Mouse (Mus musculus) gonadal fat pad, adult 2 months (tissue): Measurements from ENCODE around the gene Scamp1. TPM values are rescaled to one million over a fixed set of nuclear protein-coding genes. Genes with fewer than 3 reads are reported as not detected.

Experiments
- DNase-seq: peaks from one replicate; pipeline ENCODE4 v3.0.0-alpha.2; 2012; ENCODE audit warnings: low read depth
- polyA plus RNA-seq: library from polyadenylated mRNA; depleted of rRNA; stranded (reverse); fragments of >200 nt; gene quantifications from 2 replicates; pipeline ENCODE4 v1.2.3, GENCODE M21; 2012

The Scamp1 gene
- polyA plus RNA-seq, 1 experiment: 32.1 TPM

DNA sequence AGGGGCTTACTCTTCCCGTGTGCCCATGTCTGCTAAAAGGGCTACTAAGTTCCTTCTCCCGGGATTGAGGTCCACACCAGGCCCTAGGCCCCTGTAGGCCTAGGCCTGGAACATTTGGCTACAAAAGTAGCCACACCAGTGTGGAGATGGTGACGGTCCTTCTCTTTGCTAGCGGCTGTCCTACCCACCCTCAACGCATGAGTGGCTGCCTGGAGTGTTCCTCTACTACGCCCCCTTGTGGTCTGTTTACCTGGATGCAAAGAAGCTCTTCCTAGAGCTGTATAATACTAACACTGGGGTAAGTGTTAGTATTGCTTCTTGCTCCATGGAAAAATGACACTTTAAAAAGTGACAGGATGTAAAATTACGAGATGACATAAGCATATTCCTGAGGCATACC, 108.5 kb downstream of the Scamp1 start:
- DNase-seq: no peak

DNA sequence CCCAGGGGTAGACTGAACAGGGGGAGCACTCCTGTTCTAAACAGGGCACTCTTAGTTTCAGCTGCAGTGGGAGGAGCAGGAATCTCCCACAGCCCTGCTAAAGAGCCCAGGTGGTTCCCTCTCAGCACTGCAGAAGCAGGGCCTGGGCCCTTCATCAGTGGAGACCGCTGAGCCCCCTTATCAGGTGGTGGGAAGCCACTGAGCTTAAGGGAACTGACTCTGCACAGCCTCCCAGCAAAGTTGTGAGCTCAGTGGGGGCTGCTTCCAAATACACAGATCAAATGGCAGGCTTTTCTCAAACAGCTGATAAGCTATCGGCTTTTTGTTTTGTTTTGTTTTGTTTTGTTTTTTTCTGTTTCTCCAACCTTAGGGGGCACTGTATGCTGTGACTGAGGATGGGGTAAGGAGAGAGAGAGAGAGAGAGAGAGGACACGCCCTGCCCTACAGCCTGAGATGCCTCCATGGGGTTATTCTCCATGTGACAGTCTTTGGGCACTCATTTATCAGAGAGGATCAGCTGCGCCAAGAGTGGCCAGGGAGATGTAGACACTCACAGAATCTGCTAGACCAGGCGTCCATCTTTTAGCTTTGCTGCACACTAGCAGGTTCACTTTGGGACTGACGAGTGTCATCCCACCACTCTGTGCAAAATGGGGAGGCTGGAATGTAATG, 110.1 kb downstream of the Scamp1 start:
- DNase-seq: no peak

DNA sequence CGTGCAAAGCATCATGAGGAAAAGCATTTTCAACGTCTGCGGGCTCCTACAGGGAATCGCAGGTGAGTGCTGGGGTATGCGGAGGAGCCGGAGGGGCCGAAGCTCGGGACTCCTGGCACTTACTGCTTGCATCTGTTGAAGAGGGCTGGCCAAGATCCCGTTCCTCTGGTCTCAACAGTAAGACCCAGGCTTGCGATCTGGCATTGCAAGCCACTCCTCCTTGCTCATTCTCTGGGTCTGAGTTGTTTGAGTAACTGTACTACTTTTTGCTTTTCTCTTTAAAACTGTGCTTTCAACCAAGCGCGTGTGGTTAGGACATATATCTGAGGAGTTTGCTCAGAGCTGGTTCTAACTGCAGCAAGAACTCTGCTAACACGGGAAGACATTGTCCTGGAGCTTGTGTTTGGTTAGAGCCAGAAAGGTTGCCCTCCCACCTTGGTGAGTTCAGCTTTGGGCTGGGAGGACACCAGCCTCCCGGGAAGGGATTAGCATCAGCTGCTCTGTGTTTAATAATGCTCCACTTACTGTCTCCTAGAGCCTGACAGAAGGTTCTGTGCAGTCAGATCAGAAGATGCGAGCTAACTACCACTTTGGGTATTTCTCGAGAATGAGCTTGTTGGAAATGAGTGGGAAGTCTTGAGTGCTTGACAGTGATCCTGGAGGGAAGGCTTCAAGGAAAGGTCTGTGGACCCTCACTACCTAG, 110.9 kb downstream of the Scamp1 start:
- no peak for DNase-seq

DNA sequence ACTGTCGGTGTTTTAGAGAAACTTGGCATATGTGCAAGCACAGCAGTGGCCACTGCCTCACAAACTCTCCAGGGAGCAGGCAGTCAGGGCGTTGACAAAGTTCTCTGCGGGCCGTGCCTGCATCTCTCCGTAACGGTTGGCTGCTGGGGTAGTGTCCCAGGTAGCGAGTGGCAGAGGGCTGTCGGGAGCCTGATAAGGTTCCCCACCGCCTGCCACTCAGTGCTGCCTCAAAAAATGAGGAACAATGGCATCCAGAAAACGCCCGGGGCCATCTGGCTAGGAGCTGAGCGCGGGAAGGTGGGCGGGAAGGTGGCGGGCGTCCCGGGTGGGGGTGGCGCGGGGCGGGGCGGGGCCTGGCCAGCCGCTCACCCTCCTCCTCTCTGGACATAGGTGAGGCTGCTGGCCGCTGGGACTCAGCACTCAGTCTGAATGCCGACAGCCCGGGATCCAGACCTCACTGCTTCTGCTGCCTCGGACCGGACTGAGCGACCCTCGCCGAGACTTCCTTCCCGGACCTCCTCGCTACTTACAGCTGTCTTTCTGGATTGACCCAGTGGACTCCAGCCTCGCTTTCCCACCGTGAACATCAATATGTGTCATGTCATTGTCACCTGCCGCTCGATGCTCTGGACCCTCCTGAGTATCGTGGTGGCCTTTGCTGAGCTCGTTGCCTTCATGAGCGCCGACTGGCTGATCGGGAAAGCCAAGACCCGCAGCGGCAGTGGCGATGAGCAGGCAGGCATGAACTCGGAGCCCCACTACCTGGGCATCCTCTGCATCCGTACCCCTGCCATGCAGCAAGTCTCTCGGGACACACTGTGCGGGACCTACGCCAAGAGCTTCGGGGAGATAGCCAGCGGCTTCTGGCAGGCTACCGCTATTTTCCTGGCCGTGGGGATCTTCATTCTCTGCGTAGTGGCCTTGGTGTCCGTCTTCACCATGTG, 111.8 kb downstream of the Scamp1 start:
- DNase-seq: no peak

DNA sequence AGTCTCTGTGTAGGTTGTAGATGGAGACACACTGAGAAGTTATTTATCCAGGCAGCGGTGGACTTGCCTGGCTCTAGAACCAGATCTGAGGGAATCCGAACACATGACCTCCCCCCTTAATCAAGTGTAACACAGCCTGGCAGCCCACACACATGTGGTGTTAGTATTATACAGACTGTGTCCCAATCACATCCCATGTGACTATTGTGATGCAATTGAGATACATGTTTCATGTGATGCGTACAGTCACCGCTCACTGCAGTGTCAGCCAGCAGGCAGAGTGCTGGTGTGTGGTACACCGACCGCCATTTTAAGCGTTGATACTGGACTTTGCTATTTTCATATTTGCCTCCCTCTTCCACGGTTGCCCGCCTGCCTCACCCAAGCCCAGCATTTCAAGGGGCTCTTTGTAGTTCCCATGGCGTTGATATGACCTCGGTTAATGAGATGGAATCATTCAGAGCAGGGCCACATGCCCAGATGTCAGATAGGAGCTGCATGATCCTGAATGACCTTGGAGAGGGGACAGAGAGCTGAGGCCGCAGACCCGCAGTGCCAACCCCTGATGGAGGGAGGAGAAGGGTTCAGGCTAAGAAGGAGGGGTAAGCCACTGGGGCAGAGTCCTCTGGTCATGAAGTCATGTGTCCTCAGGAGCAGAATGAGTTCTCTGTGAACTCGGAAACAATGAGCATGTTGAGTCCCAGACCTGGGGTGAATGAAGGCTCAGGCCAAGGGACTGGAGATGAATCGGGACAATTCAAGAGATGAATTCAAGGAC, 112.9 kb downstream of the Scamp1 start:
- no peak for DNase-seq

DNA sequence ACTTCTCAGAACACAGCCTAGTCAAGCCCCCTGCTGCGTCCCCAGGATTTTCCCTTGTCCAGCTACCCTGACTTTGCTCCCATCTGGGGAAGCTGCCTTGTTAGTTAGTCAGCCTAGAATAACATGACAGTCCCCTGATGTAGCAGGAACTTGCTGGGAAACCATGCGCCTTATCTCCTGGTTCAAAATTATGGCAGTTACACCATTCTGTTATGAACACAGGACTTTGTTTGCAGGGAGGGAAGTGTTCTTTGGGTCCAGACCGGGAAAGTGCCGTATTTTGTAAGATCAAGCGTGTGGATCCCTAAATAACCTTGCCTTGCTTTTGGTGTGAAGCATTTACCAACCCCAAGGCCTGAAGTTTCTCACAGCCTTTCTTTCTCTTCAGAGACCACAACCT, 114.0 kb downstream of the Scamp1 start:
- no peak for DNase-seq

DNA sequence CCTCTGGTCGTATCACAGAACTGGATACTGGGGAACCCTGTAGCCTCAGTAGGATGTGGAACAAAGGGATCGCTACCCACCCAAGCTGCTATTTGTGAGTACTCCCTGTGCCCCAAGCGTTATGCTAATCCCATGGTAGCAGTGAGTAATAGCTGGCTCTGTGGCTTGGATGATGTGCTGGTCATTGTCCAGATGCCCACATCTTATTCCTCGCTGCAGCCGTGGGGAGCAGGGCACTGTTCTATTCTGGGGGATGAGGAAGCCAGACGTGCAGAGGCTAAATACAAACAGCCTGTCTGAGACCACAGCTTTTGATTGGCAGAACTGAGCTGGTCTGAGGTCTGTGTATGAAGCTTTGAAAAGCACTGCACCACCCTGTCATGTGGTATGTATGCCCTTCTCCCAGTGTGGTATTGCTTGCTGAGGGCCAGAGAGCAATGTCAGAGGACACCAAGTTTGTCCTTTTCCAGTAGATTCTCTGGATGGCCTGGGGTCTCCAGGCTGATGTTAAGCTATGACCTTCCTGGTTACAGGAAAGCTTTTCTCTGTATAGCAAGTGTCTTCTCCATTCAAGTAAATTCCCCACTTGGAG, 116.2 kb downstream of the Scamp1 start:
- DNase-seq: no peak

DNA sequence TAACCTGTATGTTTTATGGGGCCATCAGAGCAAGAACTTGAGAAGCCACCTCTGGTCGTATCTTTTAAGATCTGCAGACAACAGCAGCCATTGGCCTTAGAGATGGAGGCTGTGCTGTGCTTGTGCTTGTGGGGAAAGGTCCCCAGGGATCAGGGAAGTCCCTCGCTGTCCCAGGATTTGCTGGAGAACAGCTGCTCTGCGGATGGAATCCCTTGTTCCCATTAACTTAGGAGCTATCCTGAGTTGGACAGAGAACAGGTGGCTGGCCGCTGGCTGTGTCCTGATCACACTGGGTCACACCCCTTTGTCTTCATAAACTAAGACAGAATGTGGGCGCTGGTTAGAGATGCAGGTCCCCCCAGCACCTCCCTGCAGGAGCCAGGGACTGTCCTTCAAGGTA, 117.3 kb downstream of the Scamp1 start:
- no peak for DNase-seq

DNA sequence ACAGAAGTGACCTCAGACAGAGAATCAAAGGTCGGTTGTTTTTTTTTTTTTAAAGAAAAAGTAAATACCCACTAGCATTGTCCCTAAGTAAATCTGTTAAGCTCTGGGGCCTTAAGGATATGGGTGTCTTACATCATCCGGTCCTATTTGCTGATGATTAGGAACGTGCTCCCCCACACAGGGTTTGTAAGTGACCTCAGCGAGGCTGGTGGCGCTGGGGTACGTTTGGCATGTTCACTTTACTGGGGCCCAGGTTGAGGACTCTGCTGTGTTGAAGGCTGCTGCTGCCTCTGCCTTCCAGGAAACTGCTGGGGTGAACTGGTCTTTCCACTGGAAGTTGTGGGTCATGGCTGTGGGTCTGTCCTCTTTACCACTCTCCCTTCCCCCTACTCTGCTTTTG, 121.2 kb downstream of the Scamp1 start:
- no peak for DNase-seq

DNA sequence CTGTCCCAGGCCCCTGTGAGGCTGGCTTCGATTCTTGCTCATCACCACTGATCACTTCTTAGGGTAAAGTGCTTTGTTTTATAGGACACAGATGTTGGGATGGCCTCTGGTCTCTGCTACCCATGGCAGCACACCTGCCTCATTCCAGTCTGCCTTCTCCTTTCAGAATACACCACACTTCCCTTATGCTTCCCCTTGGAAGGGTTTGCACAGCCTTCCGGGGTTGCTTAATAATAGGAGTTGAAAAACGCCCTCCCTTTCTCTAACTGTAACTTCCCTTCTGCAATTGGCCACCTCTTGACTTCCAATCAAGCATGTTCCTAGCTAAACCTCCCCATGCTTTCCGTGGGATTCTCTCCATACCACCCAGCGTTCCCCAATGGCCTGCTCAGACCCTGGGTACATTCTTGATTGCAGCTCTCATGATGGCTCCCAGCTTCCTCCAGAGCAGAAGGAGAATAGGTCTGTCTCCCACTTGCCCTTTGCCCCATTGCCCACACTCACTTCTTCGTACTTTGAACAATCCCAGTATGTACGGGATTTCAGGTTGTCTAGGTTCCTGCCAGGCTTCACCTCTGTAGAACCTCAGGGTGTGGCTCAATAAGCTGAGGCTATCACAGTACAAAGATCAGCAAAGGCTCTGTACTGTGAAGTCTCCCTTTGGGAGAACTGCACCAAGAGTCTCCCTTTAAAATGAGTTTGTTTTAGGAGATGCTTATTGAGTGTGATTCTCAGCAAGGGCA, 126.0 kb downstream of the Scamp1 start:
- DNase-seq: no peak

DNA sequence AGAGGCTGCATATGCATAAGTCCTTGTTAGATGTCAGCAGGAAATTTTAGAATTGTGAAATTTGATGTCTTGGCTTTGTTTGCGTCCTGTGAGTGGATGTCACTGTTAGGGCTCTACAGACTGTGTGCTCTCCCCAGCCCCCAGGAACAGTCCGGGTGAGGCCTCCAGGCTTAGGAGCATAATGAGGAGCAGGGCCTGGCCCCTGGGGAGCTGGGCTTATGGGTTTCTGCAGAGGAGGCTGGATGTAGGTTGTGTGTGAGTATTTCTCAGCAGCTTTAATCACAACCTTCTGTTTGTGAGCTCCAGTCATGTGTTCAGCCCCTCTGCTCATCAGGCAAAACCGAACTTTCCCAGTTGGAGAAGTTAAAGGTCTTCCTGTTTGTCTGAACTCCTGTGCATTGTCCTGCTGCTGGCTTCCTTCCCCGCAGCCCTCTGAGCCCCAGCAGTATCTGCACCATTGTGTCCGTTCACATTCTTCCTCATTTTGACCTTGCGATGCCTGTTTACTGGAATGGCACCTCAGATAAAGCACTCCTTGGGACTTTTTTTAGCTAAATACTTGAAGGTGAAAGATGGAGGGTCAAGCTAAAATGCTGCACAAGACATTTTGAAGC, 126.7 kb downstream of the Scamp1 start:
- no peak for DNase-seq

DNA sequence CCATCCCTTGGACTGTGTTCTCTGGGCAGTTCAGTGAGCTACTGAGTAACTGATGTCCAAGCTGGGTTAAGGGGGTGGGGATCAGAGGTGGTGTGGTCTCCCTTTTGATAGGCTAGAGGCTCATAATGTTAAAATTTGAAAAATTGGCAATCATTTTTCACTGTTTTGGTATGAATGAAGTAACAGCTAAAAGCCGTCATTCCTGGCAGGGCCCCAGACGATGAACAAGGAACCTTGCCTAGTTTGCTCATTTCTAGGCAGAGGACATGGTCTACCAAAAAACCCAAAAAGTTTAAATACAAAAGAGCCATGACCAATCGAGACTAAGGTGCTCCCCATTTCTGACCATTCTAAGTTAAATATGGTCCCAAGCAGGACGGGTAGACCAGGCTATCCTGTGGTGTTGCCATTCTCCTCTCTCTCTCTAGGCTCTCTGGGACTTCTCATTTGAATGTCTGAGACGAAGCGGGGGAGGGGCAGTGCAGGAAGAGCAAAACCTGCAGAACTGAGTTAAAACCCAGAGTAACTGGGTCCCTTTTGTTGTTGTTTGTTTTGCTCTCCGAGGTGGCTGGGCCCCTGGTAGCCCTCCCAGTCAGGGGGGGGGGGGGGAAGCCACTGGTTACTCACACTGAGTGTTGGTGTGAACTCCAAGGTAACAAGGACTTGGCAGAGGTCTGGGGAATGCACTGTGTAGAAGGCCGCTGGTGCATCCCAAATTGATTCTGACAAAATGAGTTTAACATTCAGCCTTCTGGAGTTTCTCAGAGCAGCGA, 129.8 kb downstream of the Scamp1 start:
- no peak for DNase-seq

DNA sequence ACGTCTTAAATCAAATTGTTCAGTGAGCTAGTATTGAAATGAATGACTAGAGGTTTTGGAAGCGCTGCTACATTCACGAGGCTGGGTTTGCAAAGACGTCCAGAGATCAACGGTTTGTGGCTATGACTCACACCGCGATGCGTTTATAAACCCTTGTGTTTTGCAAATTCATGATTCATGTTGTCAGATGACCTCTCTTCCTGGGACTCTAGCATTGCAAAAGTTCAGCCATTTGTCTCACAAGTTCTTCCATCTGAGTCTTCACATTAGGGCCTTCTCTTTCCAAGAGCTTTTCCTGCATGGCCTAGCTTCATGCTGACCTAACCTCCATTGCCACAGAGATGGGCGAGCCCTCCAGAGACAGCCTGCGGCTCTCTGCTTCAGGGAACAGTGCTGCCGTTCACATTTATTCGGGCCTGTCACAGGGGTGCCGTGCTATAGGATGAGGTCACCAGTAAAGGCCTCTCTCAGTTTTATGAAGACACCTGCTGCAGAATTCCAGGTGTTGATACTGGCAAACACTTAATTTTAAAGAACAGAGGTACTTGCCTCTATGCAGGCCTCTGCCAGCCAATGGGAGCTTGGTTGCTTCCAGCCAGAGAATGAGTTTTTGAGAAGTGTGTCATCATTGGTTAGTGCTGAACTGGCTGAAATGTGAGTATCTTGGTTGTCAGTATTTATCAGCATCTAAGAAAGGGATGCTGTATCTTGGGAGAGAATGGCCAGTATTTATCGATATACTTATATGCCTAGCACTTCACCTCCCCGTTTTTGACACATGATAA, 131.0 kb downstream of the Scamp1 start:
- no peak for DNase-seq

DNA sequence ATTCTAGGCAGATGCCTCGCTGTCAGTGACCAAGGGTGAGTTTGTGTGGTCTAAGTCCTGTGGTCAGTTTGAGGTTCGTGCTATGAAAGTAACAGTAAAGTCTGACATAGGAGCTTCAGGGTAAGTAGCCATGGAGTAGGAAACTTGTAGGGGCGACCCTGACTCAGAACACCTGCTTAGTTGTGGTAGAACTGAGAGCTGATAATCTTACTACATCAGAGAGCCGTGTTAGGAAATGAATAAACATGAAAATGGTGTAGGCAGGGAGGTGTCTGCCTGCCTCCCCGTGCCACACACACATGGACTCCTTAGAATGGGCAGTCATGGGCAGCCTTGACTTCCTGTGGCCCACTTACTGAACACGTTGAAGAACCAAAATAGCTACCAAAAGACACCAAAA, 132.0 kb downstream of the Scamp1 start:
- no peak for DNase-seq

DNA sequence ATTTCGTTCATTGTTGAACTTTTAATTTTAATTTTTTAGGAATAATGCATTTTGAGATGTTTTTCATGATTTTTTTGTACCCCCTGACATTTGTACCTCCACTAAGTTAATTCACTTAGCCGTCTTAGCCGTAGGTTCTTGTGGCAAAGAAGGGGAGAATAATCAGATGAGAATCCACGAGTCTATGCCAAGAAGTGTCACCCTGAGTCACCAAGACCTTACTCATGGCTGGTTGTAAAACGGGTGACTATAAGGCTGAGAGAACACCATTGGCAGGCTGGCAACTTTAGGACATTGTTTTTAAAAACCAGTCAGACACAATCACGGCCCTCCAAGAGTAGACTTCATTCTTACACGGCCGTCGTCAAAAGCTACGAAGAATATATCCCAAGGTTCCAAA, 132.8 kb downstream of the Scamp1 start:
- no peak for DNase-seq
